Mouse (Mus musculus) CD4-positive helper T cell, adult 2 months (primary cell): ENCODE data around the gene Lipm.

ENCODE experiments used
- DNase-seq: peaks from one replicate; pipeline ENCODE4 v3.0.0-alpha.2; 2012; ENCODE audit warnings: low read depth, missing footprints, low spot score

Lipm gene

DNA sequence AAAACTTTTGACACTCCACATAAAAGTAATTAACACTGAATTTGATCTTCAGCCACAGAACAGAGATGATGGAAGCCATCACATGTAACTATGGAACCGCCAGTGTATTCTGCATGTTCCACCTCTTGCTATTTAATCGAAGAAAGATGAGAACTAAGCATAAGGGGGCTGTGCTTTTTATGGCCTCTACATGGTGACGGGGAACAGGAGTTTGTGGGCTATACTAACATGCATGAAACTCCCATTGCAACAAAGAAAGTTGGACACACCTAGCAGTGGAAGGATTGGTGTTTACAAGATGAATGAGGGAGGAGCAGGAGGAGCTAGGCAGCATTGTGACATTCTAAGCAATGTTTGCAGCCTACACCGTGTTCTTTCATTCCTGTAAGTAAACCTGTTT lies at the start of gene Lipm:
Lipm (plus strand) TSS at position 301 of the 400 bp plus-strand sequence.
- DNase-seq, result no peak

DNA sequence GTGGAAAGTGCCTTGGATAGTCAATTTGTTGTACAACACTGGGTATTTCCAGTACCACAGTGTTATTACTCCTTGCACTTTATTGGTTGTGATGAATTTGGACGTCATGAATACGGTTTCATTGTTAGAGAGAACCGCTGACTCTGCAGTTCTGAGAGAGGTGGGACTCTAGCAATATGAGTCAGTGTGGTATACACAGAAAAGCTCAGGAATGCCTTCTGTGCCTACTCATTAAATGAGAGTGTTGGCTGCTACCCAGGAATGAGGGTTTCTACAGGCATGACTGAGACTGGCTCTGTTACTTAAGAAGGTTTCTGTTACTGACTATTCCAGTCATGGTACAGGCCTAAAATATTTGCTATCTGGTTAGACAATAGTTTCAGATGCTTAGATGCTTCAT lies 49.2 kb upstream of the Lipm start:
- DNase-seq, result no peak

DNA sequence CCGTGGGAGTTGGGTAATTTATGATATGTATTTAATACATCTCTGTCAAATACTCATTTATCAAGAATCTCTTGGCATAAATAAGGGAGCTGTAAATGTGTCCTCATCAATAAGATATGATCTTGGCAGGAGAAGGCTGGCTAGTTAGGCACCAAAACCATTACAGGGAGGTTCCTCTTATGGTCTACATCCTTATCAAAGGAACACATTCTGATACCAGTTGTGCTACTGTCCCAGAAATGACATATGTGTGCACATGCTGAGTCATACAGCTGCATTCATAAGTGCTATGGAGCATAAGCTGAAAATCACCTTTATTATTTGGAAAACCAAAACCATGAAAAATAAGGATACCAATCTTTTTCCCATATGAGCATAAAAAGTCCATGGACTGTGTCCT lies 37.2 kb upstream of the Lipm start:
- DNase-seq, result no peak

DNA sequence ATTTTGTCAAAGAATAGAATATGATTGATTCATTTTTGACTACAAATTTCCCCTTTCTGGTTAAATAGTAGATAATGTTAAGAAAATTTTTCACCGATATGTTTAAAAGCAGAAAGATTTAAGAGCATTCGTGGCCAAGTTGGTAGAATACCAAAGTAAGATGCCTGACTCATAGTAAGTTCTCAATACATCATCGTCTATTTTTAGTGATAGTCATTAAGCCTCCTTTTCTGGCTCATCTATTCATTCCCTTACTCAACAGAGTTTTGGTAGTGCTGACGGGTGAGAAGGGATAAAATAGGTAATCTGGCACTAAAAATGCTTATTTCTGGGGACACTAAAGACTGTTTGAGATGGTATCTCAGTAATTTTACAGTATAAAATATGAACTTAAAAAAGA lies 36.7 kb upstream of the Lipm start:
- no peak for DNase-seq

DNA sequence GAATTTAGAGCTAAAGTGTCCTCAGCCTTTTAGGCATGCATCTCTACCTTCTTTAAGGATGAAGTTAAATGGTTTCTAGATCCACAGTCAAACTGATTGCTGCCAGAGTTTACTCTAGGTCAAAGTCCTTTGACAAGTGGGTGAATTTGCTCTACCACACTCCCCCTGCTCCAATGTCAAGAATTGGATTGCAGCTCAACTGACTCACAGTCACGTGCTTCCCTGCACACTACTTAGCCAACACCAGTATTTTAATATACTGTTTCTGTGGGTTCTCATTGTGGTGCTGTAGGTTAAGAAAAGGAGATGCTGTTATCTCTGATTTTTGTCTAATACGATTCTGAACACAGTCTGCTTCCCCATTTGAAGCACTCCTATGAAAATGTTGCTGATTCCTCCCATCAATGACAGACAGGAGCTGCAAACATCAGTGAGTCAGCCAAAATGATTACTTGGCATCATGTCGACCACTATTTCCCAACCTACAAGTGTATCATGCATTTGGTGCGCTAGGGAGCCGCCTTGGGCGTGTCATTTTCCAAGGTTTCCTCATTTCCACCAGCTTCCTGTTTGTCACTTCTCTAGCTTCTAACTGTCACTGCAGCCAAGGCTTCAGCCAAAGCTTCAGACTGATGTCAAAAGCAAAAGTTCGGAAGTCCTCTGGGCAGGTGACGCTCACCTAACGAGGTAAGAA lies 33.8 kb upstream of the Lipm start, which contains the start of gene Lipn:
Lipn (plus strand) TSS at position 580 of the 694 bp plus-strand sequence.
- no peak for DNase-seq

DNA sequence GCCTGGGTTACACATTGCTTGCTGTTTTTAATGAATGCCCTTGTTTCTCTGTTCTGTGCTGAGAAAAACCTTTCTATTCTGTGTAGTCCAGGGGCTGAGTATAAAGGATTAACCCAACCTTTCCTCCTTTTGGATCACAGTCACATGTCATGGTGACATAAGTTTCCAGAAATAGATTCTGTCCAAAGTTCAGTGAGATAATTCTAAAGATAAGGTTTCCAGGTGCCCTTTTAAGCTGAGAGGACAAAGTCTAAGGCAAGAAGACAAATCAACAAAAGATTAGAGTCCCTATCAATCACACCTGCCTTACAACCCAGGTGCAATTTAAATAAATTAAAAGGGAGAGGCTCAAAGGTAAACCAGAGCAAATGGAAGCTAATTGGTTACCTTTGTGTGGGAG lies 26.5 kb upstream of the Lipm start:
- DNase-seq, result no peak

DNA sequence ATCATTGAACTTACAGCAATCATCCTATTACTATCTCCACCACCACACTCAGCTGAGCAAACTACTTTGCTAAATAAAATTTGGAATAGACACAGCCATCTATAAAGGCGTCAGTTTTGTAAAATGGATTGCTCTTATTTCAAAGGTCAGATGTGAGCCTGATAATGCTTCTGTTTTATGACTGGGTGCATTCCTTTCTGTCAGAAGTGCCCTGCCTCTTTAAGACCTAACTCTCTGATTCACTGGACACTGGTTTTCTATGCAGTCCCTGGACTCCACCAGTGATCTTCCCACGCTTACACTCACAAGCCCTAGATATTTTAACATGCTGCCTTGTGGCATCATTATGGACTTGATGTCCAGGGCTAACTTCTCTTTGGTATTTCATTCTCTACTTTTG lies 22.6 kb upstream of the Lipm start:
- no peak for DNase-seq

DNA sequence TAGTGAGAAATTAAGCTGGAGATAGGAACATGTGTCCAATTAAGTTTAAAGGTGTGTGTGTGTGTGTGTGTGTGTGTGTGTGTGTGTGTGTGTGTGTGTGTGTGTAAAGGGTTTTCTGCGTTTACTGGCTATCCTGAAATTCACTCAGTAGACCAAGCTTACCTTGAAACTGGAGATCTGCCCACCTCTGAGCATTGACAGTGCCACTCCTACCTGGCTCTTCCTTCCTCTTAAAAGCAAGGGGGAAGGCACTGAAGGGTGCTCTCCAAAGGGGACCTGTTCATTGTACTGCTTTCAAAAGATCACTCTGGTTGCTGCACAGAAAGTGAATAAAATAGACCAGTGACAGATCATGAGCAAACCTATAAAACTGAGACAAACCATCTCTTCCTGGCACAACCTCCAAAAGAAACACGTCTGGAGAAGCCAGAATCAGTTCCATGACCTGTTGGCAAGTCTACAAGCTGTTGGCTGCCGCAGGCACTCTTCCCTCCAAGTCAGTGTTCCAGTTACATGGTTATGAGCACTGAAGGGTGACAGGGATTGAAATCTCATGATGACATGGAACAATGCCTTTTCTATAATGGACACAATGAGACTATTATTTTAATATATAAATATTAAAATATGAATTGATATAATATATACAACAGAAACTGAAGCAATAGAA lies 11.6 kb upstream of the Lipm start:
- no peak for DNase-seq

DNA sequence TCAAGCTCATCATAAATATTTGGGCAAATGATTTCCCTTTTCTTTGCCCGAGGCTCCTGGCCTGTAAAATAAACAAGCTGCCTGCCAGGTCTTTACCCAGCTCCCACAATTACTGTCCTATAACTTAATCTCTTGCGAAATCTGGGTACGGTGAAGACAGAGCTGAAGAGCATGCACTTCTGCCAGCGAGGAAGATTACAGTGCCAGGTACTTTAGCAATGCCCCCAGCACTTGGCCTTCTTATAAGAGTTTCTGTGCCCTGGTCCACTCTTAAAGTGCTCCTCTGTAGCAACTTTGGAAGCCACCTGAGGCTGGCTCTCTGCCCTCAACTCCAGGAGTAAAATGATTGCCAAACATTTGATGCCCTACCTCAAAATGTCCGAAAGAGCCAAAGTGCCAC lies 5.4 kb upstream of the Lipm start:
- DNase-seq, result no peak

DNA sequence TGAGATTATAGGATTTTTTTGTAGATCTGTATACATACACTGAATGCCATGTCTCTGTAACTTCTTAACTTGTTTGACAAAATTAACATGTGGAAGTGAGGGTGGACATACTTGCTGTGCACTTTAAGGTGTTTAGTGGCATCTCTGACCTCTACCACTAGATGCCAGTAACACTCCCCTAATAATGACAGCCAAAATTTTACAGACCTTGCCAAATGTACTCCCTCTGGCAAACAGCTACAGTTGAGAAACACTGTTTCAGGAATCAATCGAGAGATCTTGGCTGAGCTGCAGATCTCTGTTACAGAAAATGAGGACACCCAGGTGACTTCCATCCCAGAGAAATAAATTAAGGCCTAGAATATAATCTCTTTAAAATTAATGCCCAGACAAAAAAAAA lies 4.5 kb upstream of the Lipm start:
- DNase-seq, result no peak

DNA sequence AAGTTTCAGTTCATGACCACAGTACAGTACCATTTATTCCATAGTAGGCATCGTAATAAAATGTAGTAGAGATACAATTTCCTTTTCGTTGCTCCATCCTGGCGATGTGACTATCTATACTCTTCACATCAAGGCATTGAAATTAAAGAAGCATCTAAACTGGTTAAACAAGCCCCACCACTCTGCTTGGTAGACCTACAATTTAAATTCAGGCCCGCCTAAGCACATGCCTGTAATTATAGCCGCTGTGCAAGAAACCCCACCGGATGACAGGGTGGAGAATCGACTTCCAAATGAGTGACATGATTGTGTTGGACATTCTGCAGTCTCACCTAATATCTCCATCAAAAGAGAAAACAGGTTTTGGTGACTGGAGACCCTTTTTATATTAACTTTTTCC lies 1.2 kb downstream of the Lipm start:
- DNase-seq, result no peak

DNA sequence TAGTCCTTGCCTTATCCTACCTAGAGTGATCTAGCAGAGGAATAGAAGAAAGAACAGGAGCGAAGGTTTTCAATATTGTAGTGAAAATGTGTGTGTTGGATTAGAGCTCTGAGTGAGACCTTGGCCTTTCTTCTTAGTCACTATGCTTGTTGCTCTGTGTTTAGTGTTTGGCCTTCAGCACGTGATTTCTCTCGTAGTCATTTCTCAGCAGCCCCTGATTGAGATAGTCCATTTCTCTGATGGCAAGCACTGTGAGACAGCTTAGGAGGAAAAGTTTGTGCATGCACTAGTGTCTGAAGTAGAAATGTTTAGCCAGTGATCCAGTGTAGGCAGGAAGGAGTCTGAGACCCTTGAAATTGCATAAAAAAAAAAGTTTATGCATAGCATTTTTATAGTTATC lies 4.1 kb downstream of the Lipm start:
- DNase-seq, result no peak

DNA sequence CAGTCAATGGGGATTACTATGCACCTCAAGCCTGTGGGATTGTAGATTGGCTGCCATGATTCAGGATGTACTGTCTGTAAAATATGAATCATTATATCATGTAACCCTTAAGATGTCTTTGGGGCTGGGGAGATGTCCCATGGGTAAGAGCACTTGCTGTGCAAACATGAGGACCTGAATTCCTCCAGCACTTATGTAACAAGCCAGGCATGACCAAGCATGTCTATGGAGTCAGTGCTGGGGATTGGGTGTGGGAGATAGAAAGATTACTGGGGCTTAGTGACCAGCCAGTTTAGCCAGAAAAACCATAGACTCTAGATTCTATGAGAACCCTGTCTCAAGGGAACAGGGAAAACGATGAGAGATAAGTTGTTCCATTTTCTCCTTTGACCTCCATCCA lies 18.4 kb downstream of the Lipm start:
- DNase-seq, result no peak

DNA sequence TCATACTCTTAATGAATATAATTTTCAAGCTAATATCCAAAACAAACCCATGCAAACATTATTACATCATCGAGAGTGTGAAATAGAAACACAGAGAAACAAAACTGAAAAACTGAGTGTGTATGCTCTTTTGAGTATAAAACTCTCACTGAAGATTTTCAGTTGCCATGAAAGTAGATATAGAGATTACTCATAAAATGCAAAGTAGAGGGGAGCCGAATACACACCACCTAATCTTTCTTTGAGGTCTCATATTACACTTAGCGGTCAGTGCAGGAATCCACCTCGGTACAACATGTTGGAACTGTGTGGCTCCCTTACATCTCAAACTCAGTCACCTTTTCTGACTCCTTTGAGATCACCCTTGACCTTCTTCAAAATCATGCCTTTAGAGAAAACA lies 18.9 kb downstream of the Lipm start:
- DNase-seq, result no peak

DNA sequence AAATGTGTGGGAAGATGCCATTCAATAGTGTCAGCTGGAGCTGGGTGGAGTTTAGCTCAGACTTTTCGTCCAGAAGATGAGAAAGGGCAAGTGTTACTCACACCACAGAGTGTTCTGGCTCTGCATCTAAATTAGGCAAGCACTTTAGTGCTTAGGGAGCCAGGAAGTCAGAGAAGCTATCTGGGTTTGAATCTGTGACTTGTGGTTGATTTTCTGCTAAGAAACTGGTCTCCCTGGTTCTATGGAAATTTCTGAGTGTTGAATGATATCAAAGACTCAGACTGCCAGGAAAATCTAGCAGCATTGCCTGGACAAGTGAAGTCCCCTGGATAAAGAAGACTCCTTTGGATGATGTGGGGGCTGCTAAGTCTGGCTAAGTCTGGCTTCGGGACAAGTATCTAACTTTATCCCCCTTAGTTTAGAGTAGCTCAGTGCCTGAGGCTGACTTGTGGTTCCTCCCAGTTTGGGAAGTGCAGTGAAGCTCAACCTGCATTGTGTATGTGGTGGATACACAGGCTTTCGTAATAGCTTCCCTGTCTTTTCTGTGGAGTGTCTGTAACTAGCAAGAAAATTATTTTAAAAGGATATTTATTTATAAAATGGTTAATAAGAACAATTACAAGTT lies 19.5 kb downstream of the Lipm start:
- peak; percentile 56 for DNase-seq

DNA sequence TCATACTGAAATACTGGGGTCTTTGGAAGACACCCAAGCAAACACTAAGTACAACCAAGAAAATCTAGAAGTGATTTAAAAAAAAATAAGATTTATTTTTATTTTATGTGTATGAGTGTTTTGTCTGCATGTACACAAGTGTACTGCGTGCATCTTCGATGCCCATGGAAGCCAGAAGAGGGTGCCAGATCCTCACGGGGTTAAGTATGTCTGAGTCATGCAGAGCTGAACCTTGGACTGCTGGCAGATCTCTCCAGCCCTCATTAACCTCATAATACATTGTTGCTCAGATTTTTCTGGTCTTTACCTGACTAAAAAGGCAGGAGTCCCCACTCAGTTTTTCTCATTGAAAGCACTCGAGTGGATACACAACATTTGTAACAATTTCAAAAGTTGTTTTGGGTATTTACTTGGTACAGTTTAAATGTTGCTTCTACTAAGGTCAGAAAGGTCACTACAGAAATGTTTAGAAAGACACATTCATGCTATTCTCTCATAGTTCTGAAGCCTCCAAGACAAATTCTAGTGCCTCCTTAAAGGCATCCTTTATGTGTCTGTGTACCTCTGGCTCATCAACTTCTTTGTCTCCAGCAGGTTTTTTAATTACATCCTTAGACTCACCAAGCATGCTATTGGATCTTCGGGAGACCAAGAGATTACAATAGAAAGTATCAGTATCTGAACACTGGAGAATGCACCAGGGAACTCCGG lies 38.1 kb downstream of the Lipm start:
- no peak for DNase-seq

DNA sequence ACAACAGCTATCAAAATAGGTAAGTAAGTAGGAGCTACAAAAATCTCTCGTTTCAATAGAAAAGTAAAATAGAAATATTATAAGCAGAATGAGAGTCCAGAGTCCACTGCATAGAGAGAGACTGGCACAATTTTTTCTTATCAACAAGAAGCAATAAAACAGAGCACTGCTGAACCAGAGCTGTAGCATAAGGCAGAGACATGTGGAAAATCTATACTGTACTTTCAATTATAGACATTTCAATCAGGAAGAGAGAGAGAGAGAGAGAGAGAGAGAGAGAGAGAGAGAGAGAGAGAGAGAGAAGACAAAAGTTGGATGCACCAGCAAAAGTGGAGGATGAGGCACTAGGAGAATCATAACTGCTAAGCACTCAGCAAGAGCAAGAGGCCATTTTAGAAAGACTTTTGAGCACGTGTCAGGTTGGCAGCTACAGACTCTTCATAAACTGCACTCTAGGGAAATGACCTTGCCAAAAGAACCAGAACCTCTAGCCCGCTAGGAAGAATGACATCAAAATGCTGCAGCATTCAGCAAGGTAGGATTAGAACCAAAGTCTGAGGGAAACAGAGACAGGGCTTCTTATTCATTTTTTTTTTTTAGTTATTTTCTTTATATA lies 38.8 kb downstream of the Lipm start:
- no peak for DNase-seq

DNA sequence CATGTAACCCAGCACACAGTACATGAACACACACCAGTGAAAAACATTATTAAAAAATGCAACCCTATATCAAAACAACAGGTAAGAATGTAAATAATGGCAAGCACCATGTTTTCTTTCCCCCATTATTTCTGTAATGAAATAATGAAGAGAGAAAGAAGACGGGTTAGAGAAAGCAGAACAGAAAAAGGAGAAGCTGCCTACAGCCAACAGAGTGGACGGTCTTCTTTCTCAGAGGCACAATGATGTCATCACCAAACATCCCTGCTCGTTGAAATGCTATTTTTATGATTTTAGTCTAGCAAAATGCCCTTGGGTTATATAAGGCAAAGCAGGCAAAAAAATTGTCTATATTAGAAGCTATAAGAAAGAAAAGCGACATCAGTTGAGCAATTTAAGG lies 47.7 kb downstream of the Lipm start:
- no peak for DNase-seq

DNA sequence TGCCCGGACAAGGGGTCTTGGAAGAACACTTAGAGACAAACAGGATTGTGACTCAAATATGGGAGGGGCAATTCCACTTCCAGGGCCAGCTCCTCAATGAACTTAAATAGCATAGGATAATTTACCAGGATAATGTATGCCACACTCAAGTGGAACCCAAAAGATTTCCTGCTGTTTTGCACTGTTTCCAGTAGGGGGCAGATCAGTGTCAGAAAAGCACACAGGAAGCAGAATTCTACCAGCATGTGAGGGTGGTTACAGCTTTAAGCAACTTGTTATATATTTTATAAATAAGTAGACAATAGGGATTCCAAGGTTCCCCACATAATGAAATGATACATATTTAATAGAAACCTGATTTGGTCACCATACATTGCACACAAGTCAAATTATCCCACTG lies 51.2 kb downstream of the Lipm start:
- peak; percentile 59 for DNase-seq

DNA sequence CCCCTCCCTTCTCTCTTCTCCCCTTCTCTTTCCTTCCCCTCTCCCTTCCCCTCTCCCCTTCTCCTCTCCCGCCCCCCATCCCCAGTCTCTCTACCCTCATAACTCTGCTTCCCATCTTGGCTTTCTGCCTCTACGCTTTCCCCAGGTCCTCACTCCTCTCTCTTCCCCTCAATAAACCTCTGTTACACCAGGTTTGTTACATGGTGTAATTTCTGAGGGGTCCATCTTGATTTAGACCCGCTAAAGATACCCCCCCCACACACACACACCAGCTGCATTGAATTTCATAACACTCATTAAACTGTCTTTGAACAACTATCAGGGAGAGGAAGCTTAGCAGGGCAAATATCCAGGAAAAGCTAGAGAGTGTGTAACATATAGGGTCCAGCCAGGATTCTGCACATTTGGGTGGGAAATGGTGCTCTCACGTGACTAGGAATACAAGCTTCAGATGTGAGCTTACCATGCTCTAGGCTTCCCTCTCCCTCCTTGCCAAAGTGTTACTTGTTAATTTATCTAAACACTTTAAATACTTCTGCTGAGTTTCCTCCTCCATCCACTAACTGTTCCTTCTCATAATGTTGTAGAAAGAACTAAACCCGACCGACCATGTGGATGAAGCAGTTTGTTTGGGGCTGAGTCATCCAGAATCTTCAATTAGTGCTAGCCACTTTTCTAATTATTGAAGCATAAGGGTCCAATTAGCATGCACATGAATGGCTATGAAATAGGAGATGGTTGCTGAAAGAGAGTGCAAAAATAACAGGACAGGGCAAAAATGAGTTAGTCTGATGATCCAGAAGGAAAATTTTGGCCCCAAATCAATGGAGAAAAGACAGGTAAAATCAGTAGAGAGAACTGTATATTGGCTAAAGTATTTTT lies 52.8 kb downstream of the Lipm start:
- no peak for DNase-seq

DNA sequence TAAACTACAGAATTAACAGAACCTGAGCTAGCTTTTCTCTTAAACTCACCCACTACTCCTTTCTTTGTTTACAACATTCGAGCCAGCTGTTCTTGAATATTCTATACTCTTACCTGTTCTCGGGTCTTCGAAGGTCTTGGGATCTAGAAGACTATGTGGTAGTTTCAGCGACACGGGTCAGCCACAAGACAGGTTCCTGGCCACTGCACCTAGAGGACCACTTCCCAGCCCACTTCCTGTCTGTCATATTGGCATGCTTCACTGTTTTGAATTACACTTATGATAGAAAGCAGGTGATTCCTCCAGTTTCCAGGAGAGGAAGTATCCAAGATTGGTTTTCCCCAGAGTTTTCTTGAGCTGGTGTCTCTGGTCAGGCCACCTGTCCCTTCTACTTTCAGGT lies 62.0 kb downstream of the Lipm start:
- no peak for DNase-seq
